Mouse (Mus musculus) liver, embryonic 11.5 days (tissue): ENCODE measurements at regions not wholly inside any gene's neighbourhood (a gene's known extent, or its start where the extent isn't known, plus 50 kb on each side); places are given as distances from the start of the nearest gene placed in this dataset.

Source experiments
- ATAC-seq: fragments of 200-750 bp; cut with Nextera tagmentation; replicated peaks from 2 replicates; pipeline ENCODE4 v1.8.0; 2017; ENCODE audit warnings: moderate number of reproducible peaks, mild to moderate bottlenecking, moderate TSS enrichment, moderate library complexity; ENCODE audit not compliant: low FRiP score
- DNase-seq: peaks from one replicate; pipeline ENCODE4 v3.0.0-alpha.2; 2017; ENCODE audit warnings: low spot score
- H3K27ac ChIP-seq: fragments of 300-500 bp; sonication (generic); 2 replicates; pipeline ENCODE4 v1.5.1; 2014; ENCODE audit warnings: mild to moderate bottlenecking, low read depth, low read length, control low read depth
- H3K27me3 ChIP-seq: fragments of 300-500 bp; sonication (generic); replicated peaks from 2 replicates; pipeline ENCODE4 v1.6.1; 2014; ENCODE audit warnings: low read length, mixed read lengths; ENCODE audit not compliant: control insufficient read depth, insufficient read depth
- H3K36me3 ChIP-seq: fragments of 300-500 bp; sonication (generic); 2 replicates; pipeline ENCODE4 v1.6.1; 2014; ENCODE audit warnings: mild to moderate bottlenecking, low read length, moderate library complexity, mixed read lengths; ENCODE audit not compliant: control insufficient read depth, insufficient read depth
- H3K4me1 ChIP-seq: fragments of 300-500 bp; sonication (generic); replicated peaks from 2 replicates; pipeline ENCODE4 v1.6.1; 2014; ENCODE audit warnings: low read length, mixed read lengths; ENCODE audit not compliant: control insufficient read depth, insufficient read depth
- H3K4me2 ChIP-seq: fragments of 300-500 bp; sonication (generic); 2 replicates; pipeline ENCODE4 v1.6.1; 2014; ENCODE audit warnings: mild to moderate bottlenecking, control low read depth, moderate library complexity
- H3K4me3 ChIP-seq: fragments of 300-500 bp; sonication (generic); 2 replicates; pipeline ENCODE4 v1.5.1; 2014; ENCODE audit warnings: low read depth, low read length, control low read depth
- H3K9ac ChIP-seq: fragments of 300-500 bp; sonication (generic); 2 replicates; pipeline ENCODE4 v1.6.1; 2014; ENCODE audit warnings: low read depth, low read length, control low read depth
- H3K9me3 ChIP-seq: fragments of 300-500 bp; sonication (generic); 2 replicates; pipeline ENCODE4 v1.6.1; 2016; ENCODE audit warnings: low read length, inconsistent platforms, mixed read lengths; ENCODE audit not compliant: control insufficient read depth
- WGBS: fragments of 180-500 bp; shearing (Covaris S2); extraction: QIAGEN DNeasy Blood & Tissue Kit; methylation state at CpG from one replicate; pipeline ENCODE4 v1.1.7; 2014; 5-methylcytosine and 5-hydroxymethylcytosine counted together

DNA sequence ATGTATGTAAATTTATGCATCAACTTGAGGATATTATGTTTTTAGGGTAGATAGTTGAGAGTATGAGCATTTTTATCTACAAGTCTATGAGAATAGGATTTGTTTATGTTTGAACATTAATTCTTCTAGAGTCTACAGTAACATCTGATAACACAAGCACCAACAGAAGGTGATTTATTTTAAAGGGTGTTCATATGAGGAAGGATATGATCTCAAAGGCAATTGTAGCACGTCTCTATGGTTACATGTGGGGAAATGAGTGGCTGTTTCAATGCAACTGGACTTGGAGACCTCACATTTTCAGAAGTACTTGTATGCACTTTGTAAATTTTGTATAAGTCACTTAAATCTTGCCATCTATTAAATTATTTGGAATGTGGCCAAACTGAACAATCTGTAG, 318.7 kb upstream of the Etaa1 start:
- Histone ChIP-seq H3K27ac (no peak overlapping the region), H3K27me3 (no peaks in the 10 kb centered on the region), H3K4me2 (no peak overlapping the region), H3K9me3 (no peaks in the 10 kb centered on the region), H3K4me3 (no peak overlapping the region), H3K9ac (no peak overlapping the region), H3K4me1 (no peaks in the 10 kb centered on the region), H3K36me3 (no peaks in the 10 kb centered on the region)
- DNase-seq (no peak), ATAC-seq (no peak)
- 58% methylated on average over 1 of the region's 1 CpGs for WGBS

DNA sequence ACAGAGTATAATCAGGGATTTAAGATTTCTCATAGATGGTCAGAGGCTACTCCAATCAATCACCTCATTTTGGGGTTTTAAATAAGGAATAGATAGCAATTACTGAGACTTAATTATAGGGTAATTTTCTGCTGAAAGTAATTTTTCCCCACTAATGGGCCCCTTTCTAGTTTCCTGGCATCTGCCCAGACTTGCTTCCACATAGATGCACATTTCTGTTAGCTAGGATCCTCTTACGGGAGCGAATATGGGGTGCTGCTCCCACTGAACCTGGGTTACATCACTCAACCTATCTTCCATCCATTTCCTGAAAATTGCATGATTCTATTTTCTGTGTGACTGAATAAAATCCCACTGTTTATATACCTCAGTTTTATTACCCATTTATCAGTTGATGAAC, 312.5 kb upstream of the Etaa1 start:
- no peak overlapping the region for H3K4me3 ChIP-seq
- no peak overlapping the region for H3K4me2 ChIP-seq
- H3K9ac ChIP-seq, result no peak overlapping the region
- H3K27me3 ChIP-seq, result no peaks in the 10 kb centered on the region
- WGBS, result 82% methylated on average over 2 of the region's 2 CpGs
- no peaks in the 10 kb centered on the region for H3K9me3 ChIP-seq
- DNase-seq (no peak), ATAC-seq (no peak)
- H3K4me1 ChIP-seq, result no peaks in the 10 kb centered on the region
- H3K27ac ChIP-seq, result no peak overlapping the region
- no peaks in the 10 kb centered on the region for H3K36me3 ChIP-seq

- Histone ChIP-seq H3K4me3 (no peak overlapping the region), H3K9ac (no peak overlapping the region), H3K4me2 (no peak overlapping the region), H3K36me3 (no peaks in the 10 kb centered on the region), H3K27me3 (no peaks in the 10 kb centered on the region), H3K9me3 (no peaks in the 10 kb centered on the region), H3K4me1 (no peaks in the 10 kb centered on the region), H3K27ac (no peak overlapping the region)
- 55% methylated on average over 1 of the region's 1 CpGs for WGBS
- ATAC-seq, result no peak
- DNase-seq, result no peak
Observed at GRCm38 (mm10) chr11:18262901-18263300, 309.2 kb upstream of the Etaa1 start.

GRCm38 (mm10) chr11:18249236-18249635, 295.6 kb upstream of the Etaa1 start:
- no peaks in the 10 kb centered on the region for H3K36me3 ChIP-seq
- H3K9me3 ChIP-seq, result no peaks in the 10 kb centered on the region
- H3K9ac ChIP-seq, result no peak overlapping the region
- 46% methylated on average over 4 of the region's 4 CpGs for WGBS
- DNase-seq (no peak), ATAC-seq (no peak)
- no peaks in the 10 kb centered on the region for H3K27me3 ChIP-seq
- no peaks in the 10 kb centered on the region for H3K4me1 ChIP-seq
- no peak overlapping the region for H3K4me2 ChIP-seq
- no peak overlapping the region for H3K4me3 ChIP-seq
- no peak overlapping the region for H3K27ac ChIP-seq

GRCm38 (mm10) chr11:18216762-18217161, 263.1 kb upstream of the Etaa1 start:
- H3K9me3 ChIP-seq, result no peaks in the 10 kb centered on the region
- H3K36me3 ChIP-seq, result no peaks in the 10 kb centered on the region
- H3K4me1 ChIP-seq, result no peaks in the 10 kb centered on the region
- DNase-seq (no peak), ATAC-seq (peak; percentile 58; the same call in 1 of the 2 replicates)
- H3K9ac ChIP-seq, result no peak overlapping the region
- H3K27me3 ChIP-seq, result no peaks in the 10 kb centered on the region
- no peak overlapping the region for H3K4me3 ChIP-seq
- H3K27ac ChIP-seq, result no peak overlapping the region
- WGBS, result 31% methylated on average over 4 of the region's 4 CpGs
- no peak overlapping the region for H3K4me2 ChIP-seq

DNA sequence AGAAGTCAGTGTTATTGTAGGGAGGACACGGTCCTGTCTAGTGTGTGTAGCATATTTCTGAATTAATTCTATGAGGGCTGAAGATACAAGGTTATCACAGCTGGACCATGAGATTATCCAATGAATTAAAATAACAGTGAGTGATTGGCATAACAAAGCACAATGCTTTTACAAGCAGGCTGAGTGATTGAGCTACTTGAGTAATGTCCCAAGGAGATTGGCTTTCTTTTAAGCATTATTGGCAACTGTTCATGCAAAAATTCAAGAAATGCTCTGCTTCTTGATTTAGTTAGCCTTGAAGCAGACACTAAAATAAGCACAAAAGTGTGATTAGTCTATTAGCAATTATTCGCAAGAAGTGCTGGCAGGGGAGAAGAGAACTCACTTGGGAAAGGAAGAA, 219.4 kb upstream of the Etaa1 start:
- H3K4me3 ChIP-seq, result no peak overlapping the region
- 69% methylated on average over 2 of the region's 2 CpGs for WGBS
- no peaks in the 10 kb centered on the region for H3K9me3 ChIP-seq
- no peaks in the 10 kb centered on the region for H3K36me3 ChIP-seq
- H3K4me2 ChIP-seq, result no peak overlapping the region
- ATAC-seq, result no peak
- H3K9ac ChIP-seq, result no peak overlapping the region
- no peaks in the 10 kb centered on the region for H3K27me3 ChIP-seq
- DNase-seq, result no peak
- H3K4me1 ChIP-seq, result no peaks in the 10 kb centered on the region
- no peak overlapping the region for H3K27ac ChIP-seq

- 63% methylated on average over 2 of the region's 2 CpGs for WGBS
- H3K4me1 ChIP-seq, result no peaks in the 10 kb centered on the region
Observed at GRCm38 (mm10) chr11:18171207-18171776, 217.6 kb upstream of the Etaa1 start.

DNA sequence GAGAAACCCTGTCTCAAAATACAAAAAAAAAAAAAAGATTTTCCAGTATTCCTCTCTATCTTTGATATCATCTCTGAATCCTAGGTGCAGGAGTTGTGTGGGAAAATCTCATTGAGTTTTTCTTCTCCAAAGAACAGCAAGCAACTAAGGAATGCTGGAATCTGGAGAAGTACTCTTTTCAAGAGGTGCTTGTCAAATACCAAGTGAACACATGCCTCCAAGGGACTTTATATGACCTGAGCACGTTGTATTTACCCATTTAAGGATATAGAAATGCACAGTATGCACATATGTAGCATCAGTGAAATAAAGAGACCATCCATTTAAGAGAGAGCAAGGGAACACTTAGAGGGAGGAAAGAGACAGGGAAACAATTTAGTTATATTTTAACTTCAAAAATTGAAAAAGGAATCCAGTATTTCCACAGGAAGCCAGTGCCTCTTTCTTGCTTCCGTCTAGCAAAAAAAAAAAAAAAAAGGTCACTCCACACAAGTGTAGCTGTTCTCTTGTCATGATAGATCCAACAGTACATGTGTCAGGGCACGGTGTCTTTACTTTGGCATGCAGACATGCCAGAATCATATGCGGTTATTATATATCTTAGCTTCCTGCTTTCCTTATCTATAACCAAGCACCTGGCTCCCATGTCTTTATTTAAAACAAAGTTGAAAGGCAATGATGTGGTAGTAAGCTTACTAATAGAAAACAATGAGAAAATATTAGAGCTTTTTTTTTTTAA, 212.1 kb upstream of the Etaa1 start:
- Histone ChIP-seq H3K36me3 (no peaks in the 10 kb centered on the region), H3K4me2 (no peak overlapping the region), H3K9me3 (no peaks in the 10 kb centered on the region), H3K4me1 (no peaks in the 10 kb centered on the region), H3K4me3 (no peak overlapping the region), H3K9ac (no peak overlapping the region), H3K27me3 (no peaks in the 10 kb centered on the region), H3K27ac (no peak overlapping the region)
- WGBS, result 66% methylated on average over 4 of the region's 4 CpGs
- ATAC-seq (no peak), DNase-seq (no peak)

More at GRCm38 (mm10) chr11:18171207-18171776, 217.6 kb upstream of the Etaa1 start:
- H3K4me2 ChIP-seq, result no peak overlapping the region
- H3K9ac ChIP-seq, result no peak overlapping the region
- H3K9me3 ChIP-seq, result no peaks in the 10 kb centered on the region
- DNase-seq (no peak), ATAC-seq (no peak)
- no peaks in the 10 kb centered on the region for H3K36me3 ChIP-seq
- H3K27me3 ChIP-seq, result no peaks in the 10 kb centered on the region
- no peak overlapping the region for H3K27ac ChIP-seq
- no peak overlapping the region for H3K4me3 ChIP-seq

DNA sequence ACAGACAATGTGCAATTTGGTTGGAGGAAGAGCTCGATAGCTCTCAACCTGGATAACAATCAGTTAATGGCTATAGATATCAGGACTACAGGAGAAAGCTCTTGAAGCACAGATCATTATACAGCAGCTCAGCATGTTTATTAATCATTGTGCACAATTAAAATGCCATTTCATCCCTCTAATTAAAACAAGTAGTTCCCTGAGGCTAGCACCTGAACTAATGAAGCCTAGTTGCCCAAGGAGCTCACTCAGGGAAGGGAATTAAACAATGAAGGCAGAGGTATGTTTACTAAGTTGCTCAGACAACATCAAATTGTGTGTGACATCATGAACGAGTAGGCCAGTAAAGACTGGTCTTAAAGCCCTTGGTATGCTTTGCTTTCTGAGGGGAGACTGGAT, 210.3 kb upstream of the Etaa1 start:
- no peak for ATAC-seq
- H3K27ac ChIP-seq, result no peak overlapping the region
- no peak overlapping the region for H3K9ac ChIP-seq
- no peak overlapping the region for H3K4me3 ChIP-seq
- no peak for DNase-seq
- no peaks in the 10 kb centered on the region for H3K36me3 ChIP-seq
- no peaks in the 10 kb centered on the region for H3K27me3 ChIP-seq
- no peaks in the 10 kb centered on the region for H3K9me3 ChIP-seq
- no peak overlapping the region for H3K4me2 ChIP-seq
- H3K4me1 ChIP-seq, result no peaks in the 10 kb centered on the region
- 72% methylated on average over 2 of the region's 2 CpGs for WGBS
